9 mouse cellular contexts compared by ENCODE assay signal in genomic region chr7:83658716-83659115, GRCm38 (mm10). TPM values are rescaled to one million over a fixed set of nuclear protein-coding genes. Genes with fewer than 3 reads are reported as not detected.
DNase-seq lines count a peak whose midpoint lies in the region; ATAC-seq and TF ChIP-seq lines count a peak whose summit lies in the region.
"Had no signal": no experiment of that assay in that cellular context is flagged by ENCODE, and none has a peak within 500 bp of the region (broad histone marks: within the 10 kb centered on the region; RNA-seq: fewer than 3 reads in every experiment).

No protein-coding gene starts in this region.

- H3K27me3 ChIP-seq in heart, postnatal 0 days (ENCODE audit: control insufficient read depth, insufficient read depth, low read length) = no peaks in the 10 kb centered on the region
- H3K27me3 ChIP-seq in spleen, adult 2 months (ENCODE audit: control insufficient read depth, insufficient read depth, low read length) = no peaks in the 10 kb centered on the region

- H3K36me3 ChIP-seq in heart, postnatal 0 days (replicated peaks; ENCODE audit: control insufficient read depth, insufficient read depth, low read length) = no peaks in the 10 kb centered on the region
- no peaks in the 10 kb centered on the region for H3K36me3 ChIP-seq in spleen, adult 2 months (ENCODE audit: control insufficient read depth, insufficient read depth, low read length)

- no peak for TF ChIP-seq EP300 in heart, postnatal 0 days (IDR thresholded peaks at IDR 0.05; ENCODE audit: low read depth)

- no peak overlapping the region for H3K4me2 ChIP-seq in heart, postnatal 0 days (ENCODE audit: low read depth, low read length)

- TF ChIP-seq POLR2A in spleen, adult 2 months (IDR thresholded peaks at IDR 0.05; ENCODE audit: low read depth, low read length) = no peak

- intact Hi-C loops in heart, postnatal 36 days (cut with DNase I) = loop anchor here (5.0 kb wide), 1 partner anchor 224 kb away; the partner anchor contains the start of genes Mesd and Tlnrd1

- 0 out of 2 replicates have a peak, but pooled peaks have one; percentile 17 for ATAC-seq in heart, postnatal 0 days (ENCODE audit: insufficient read depth, low read depth)

- DNase-seq in heart, postnatal 0 days (ENCODE audit: low spot score) = no peak
- DNase-seq in heart, postnatal 36 days = no peak
- no peak for DNase-seq in spleen, adult 2 months (ENCODE audit: low read depth in 1 of 2, low spot score in 2 of 2)
- no peak for DNase-seq in spleen, postnatal 4 days (ENCODE audit: low spot score in 2 of 2)
- DNase-seq in large intestine, adult 2 months (ENCODE audit: low read depth, low spot score) = peak; percentile 46
- no peak for DNase-seq in urinary bladder, postnatal 10 days (ENCODE audit: low spot score)
- no peak for DNase-seq in testis, postnatal 14 days (ENCODE audit: low spot score)
- DNase-seq: embryo, embryonic 11 days had no signal

- TF ChIP-seq CTCF in heart, postnatal 0 days (IDR thresholded peaks at IDR 0.05; ENCODE audit: low read depth) = no peak
- TF ChIP-seq CTCF in spleen, adult 2 months (IDR thresholded peaks at IDR 0.05; ENCODE audit: extremely low read depth, insufficient read depth, insufficient read length, insufficient replicate concordance) = no peak

- no peak overlapping the region for H3K4me3 ChIP-seq in heart, postnatal 0 days (ENCODE audit: low read depth, low read length)
- H3K4me3 ChIP-seq in spleen, adult 2 months (ENCODE audit: extremely low read depth, insufficient read depth, insufficient read length) = peak overlapping the region; percentile 28; the same call in 1 of the 2 replicates
- H3K4me3 ChIP-seq: myocyte had no signal

- no peaks in the 10 kb centered on the region for H3K4me1 ChIP-seq in heart, postnatal 0 days (ENCODE audit: control insufficient read depth, insufficient read depth)
- peaks cover 23% of the 10 kb centered on the region for H3K4me1 ChIP-seq in spleen, adult 2 months (ENCODE audit: control insufficient read depth, insufficient read depth, insufficient read length)

- 59% methylated on average over 1 of the region's 1 CpGs for WGBS in heart, postnatal 0 days
- WGBS in spleen, adult 2 months = 24% methylated on average over 1 of the region's 1 CpGs
- WGBS in large intestine, adult 2 months = 14% methylated on average over 1 of the region's 1 CpGs

- no peak overlapping the region for H3K9ac ChIP-seq in heart, postnatal 0 days (replicated peaks; ENCODE audit: low read depth, low read length)

- peak overlapping the region; percentile 79 for H3K27ac ChIP-seq in heart, postnatal 0 days (ENCODE audit: low read depth)
- H3K27ac ChIP-seq in spleen, adult 2 months (ENCODE audit: insufficient read depth, low read length) = peak overlapping the region; percentile 96

- H3K9me3 ChIP-seq in heart, postnatal 0 days (replicated peaks; ENCODE audit: control insufficient read depth, low read length) = no peaks in the 10 kb centered on the region; the same call in 1 of the 2 replicates

RNA-seq across cellular contexts. Expression of gene Stard5, which starts 27.0 kb away (rescaled TPM):
- 12.1 and 14.8 TPM in 2 replicates for total RNA-seq in heart, postnatal 0 days (2014; rRNA removed; ENCODE audit: low replicate concordance)
- 20.0 and 20.6 TPM in 2 replicates for polyA plus RNA-seq in heart, postnatal 0 days (2015; fragmentation: Nextera tagmentation; extraction: Ambion mirVana)
- total RNA-seq in heart, postnatal 36 days (2021) = 10 to 100 TPM; 10.9 to 11.7 TPM
- polyA plus RNA-seq in spleen, adult 2 months (2012; rRNA removed) = 15.6 and 18.4 TPM in 2 replicates
- 7.3 and 7.7 TPM in 2 replicates for polyA plus RNA-seq in large intestine, adult 2 months (2012; rRNA removed)
